In the genomic region with DNA sequence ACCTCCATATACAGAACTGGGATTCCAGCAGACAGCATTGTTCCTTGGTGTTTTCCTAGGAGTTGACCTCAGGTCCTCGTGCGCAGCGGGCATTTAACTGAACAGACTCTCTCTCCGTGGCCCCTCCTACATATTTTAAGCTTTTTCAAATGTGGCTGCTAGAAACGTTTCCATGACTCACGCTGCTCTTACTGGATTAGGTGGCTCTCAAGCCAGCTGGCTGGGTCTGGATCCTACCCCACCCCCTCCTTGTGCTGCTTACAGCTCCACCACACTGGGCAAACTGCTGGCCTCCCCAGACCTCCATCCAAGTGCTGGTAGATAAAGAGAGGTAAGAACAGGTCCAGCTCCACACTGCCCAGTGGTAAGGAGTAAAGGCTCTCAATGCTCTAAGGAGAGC, we compare ENCODE assay signal across 8 mouse cellular contexts. TPM values are rescaled to one million over a fixed set of nuclear protein-coding genes. Genes with fewer than 3 reads are reported as not detected.
DNase-seq lines count a peak whose midpoint lies in the region; ATAC-seq and TF ChIP-seq lines count a peak whose summit lies in the region.

No protein-coding gene starts in this region.

- no peak for ATAC-seq in kidney, embryonic 14.5 days (ENCODE audit: low FRiP score, low TSS enrichment)

- no peak overlapping the region for H3K9ac ChIP-seq in kidney, embryonic 14.5 days (ENCODE audit: low read depth, low read length)

- no peak overlapping the region for H3K4me2 ChIP-seq in kidney, embryonic 14.5 days (replicated peaks; ENCODE audit: low read depth, low read length)
- H3K4me2 ChIP-seq in myocyte (ENCODE audit: low read depth): peak overlapping the region; percentile 73

- no peak overlapping the region for H3K27ac ChIP-seq in kidney, embryonic 14.5 days (ENCODE audit: low read depth, low read length)
- peak overlapping the region; percentile 32; the same call in 1 of the 2 replicates for H3K27ac ChIP-seq in embryonic fibroblast, embryonic 13.5 days (ENCODE audit: insufficient read depth, low read length)

- DNase-seq in kidney, adult 11 months: peak; percentile 78
- DNase-seq in kidney, adult 18-20 months: peak; percentile 54
- no peak for DNase-seq in thymus, postnatal 25 days
- no peak for DNase-seq in c-Kit-positive CD71-positive TER-119-positive erythroid progenitor cells, embryonic 14.5 days (ENCODE audit: low spot score)
- DNase-seq in thymus, postnatal 10 days (ENCODE audit: low spot score in 2 of 2): no peak

- H3K9me3 ChIP-seq in kidney, embryonic 14.5 days (ENCODE audit: control insufficient read depth, low read length): no peaks in the 10 kb centered on the region

- 85% methylated on average over 6 of the region's 6 CpGs for WGBS in kidney, embryonic 14.5 days

- no peak overlapping the region for H3K4me3 ChIP-seq in kidney, embryonic 14.5 days (ENCODE audit: low read length)
- H3K4me3 ChIP-seq in embryonic fibroblast, embryonic 13.5 days (ENCODE audit: insufficient read depth, low read length): no peak overlapping the region
- no peak overlapping the region for H3K4me3 ChIP-seq in myocyte

- no peak for TF ChIP-seq CTCF in embryonic fibroblast, embryonic 13.5 days (IDR thresholded peaks at IDR 0.05; ENCODE audit: borderline replicate concordance, insufficient read depth, low read length)

- H3K79me2 ChIP-seq in myocyte (ENCODE audit: control insufficient read depth, insufficient read depth): peaks cover 5% of the 10 kb centered on the region

- H3K36me3 ChIP-seq in kidney, embryonic 14.5 days (ENCODE audit: control insufficient read depth, insufficient read depth, low read length): peaks cover 3% of the 10 kb centered on the region; the same call in 1 of the 2 replicates
- peaks cover 3% of the 10 kb centered on the region for H3K36me3 ChIP-seq in myocyte (ENCODE audit: control insufficient read depth, insufficient read depth)

- no peaks in the 10 kb centered on the region for H3K4me1 ChIP-seq in kidney, embryonic 14.5 days (ENCODE audit: control insufficient read depth, insufficient read depth, low read length)
- H3K4me1 ChIP-seq in embryonic fibroblast, embryonic 13.5 days (ENCODE audit: control insufficient read depth, insufficient read depth, low read length): no peaks in the 10 kb centered on the region; the same call in 1 of the 2 replicates

- TF ChIP-seq POLR2A in embryonic fibroblast, embryonic 13.5 days (IDR thresholded peaks at IDR 0.05; ENCODE audit: low read depth, low read length): no peak
- TF ChIP-seq POLR2A in myocyte (IDR thresholded peaks at IDR 0.05; ENCODE audit: insufficient read length, low read depth): no peak

- H3ac ChIP-seq in myocyte (ENCODE audit: control insufficient read depth, insufficient read length): no peak overlapping the region

- H3K27me3 ChIP-seq in kidney, embryonic 14.5 days (ENCODE audit: control insufficient read depth, insufficient read depth, low read length): no peaks in the 10 kb centered on the region
- no peaks in the 10 kb centered on the region for H3K27me3 ChIP-seq in myocyte (ENCODE audit: control insufficient read depth, insufficient read depth, insufficient read length)

TF ChIP-seq in myocyte, 11 proteins besides CTCF, POLR2A, EP300 and RAD21:
- TF ChIP-seq SRF (IDR thresholded peaks at IDR 0.05; ENCODE audit: control insufficient read depth, insufficient read length, low read depth): no peak
- peak; percentile 39 for TF ChIP-seq MAX (IDR thresholded peaks at IDR 0.05; ENCODE audit: low read depth)
- TF ChIP-seq MYOD1 (IDR thresholded peaks at IDR 0.05; ENCODE audit: control insufficient read depth in 1 of 3, insufficient read length in 2 of 3, low read depth in 2 of 3): peak in 2 of 3 experiments; percentile 41 to 78
- TF ChIP-seq USF1 (IDR thresholded peaks at IDR 0.05; ENCODE audit: low read depth): no peak
- TF ChIP-seq MYOG (IDR thresholded peaks at IDR 0.05; ENCODE audit: control insufficient read depth in 1 of 3, insufficient read depth in 1 of 3, insufficient read length in 2 of 3, low read depth in 2 of 3): peak in 1 of 3 experiments; percentile 76
- TF ChIP-seq REST (IDR thresholded peaks at IDR 0.05; ENCODE audit: insufficient read depth, insufficient read length): no peak
- no peak for TF ChIP-seq POLR2AphosphoS2 (IDR thresholded peaks at IDR 0.05; ENCODE audit: insufficient read length, low read depth)
- peak; percentile 30 for TF ChIP-seq TCF12 (IDR thresholded peaks at IDR 0.05; ENCODE audit: insufficient read depth, poor library complexity, severe bottlenecking)
- no peak for TF ChIP-seq E2F4 (IDR thresholded peaks at IDR 0.05; ENCODE audit: insufficient read depth)
- no peak for TF ChIP-seq TCF3 (IDR thresholded peaks at IDR 0.05; ENCODE audit: insufficient read length, low read depth)
- TF ChIP-seq CEBPB (IDR thresholded peaks at IDR 0.05; ENCODE audit: insufficient read depth, poor library complexity, severe bottlenecking): no peak

RNA-seq across cellular contexts. Expression of a gene that starts 17.5 kb away (rescaled TPM):
- polyA plus RNA-seq in kidney, embryonic 14.5 days (2014; fragmentation: Nextera tagmentation; extraction: Ambion mirVana): 79.0 and 95.4 TPM in 2 replicates
- polyA plus RNA-seq in embryonic fibroblast, embryonic 13.5 days (2011; ENCODE audit: insufficient read length, low read depth, missing spikeins): 71.1 and 73.8 TPM in 2 replicates
- 93.7 TPM for polyA plus RNA-seq in myocyte (2012; fragmentation: generic; extraction: Trizol)

RNA-seq across cellular contexts. Expression of a gene that starts 46.9 kb away (rescaled TPM):
- polyA plus RNA-seq in kidney, embryonic 14.5 days (2014; fragmentation: Nextera tagmentation; extraction: Ambion mirVana): 23.3 and 39.3 TPM in 2 replicates
- 39.6 and 40.6 TPM in 2 replicates for polyA plus RNA-seq in embryonic fibroblast, embryonic 13.5 days (2011; ENCODE audit: insufficient read length, low read depth, missing spikeins)
- polyA plus RNA-seq in myocyte (2012; fragmentation: generic; extraction: Trizol): 13.2 TPM

Comparison
In these comparisons a context has a peak if more than half of its experiments do, and no peak if none do; other contexts are left out.
1. DNase-seq: peak in kidney, adult 11 months (single experiment) and kidney, adult 18-20 months (single experiment); none in thymus, postnatal 25 days (single experiment), c-Kit-positive CD71-positive TER-119-positive erythroid progenitor cells, embryonic 14.5 days (single experiment) and thymus, postnatal 10 days (0 of 2).